Mouse (Mus musculus) ES-E14 (cell line): ENCODE measurements around the gene Hectd1.

Source experiments
- CHD2 ChIP-seq: IDR thresholded peaks from 2 replicates; pipeline ENCODE4 v1.6.1; 2014; ENCODE audit warnings: mild to moderate bottlenecking, low read depth, low read length, inconsistent platforms
- HCFC1 ChIP-seq: IDR thresholded peaks from 2 replicates; pipeline ENCODE4 v1.6.1; 2012; ENCODE audit warnings: low read length, inconsistent platforms, borderline replicate concordance; ENCODE audit not compliant: insufficient read depth
- ZNF384 ChIP-seq: IDR thresholded peaks from 2 replicates; pipeline ENCODE4 v1.6.1; 2012; ENCODE audit warnings: low read depth, low read length, inconsistent platforms

DNA sequence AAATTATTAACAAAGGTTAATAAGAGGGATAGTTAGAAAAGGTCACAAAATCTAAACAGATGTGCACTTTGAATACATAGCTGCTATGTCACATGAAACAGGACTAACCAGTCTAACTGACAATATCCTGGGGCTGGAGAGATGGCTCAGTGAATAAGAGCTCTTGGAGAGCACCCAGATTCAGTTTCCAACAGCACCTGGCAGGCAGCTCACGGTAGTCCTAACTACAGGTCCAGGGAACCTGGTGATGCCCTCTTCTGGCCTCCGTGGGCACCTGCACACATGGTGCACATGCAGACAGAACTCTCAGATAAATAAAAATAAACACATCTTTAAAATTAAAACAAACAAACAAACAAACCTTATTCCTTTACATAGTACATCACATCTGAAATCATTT is 4.0 kb downstream of the Hectd1 start:
- no peak for TF ChIP-seq CHD2
- no peak for TF ChIP-seq ZNF384
- no peak for TF ChIP-seq HCFC1
